Mouse (Mus musculus): ENCODE data around the gene Acot4. TPM values are rescaled to one million over a fixed set of nuclear protein-coding genes. Genes with fewer than 3 reads are reported as not detected.
"Not testable (repeated sequence)": the region's sequence is repeated elsewhere in the genome, so short reads cannot be mapped to it uniquely, and the experiment has no call there.

Acot4 gene
- 1 to 10 TPM; 3.7 to 6.4 TPM for total RNA-seq (2021)
- long read RNA-seq, experiment 1, full-length matches to known transcripts, result 7 of 7 reads
- long read RNA-seq, experiment 1, partial matches to known transcripts, result 0 of 7 reads
- long read RNA-seq, experiment 1, other reads (novel, unspliced or antisense), result 0 of 7 reads
- long read RNA-seq, experiment 2, full-length matches to known transcripts, result 9 of 9 reads
- long read RNA-seq, experiment 2, partial matches to known transcripts, result 0 of 9 reads
- long read RNA-seq, experiment 2, other reads (novel, unspliced or antisense), result 0 of 9 reads

- DNase-seq (ENCODE audit: low spot score in 2 of 2), result not testable (repeated sequence)
Observed at GRCm38 (mm10) chr12:84038241-84038640, at the start of gene Acot4. Acot4 (plus strand) TSS chr12:84038379.

- DNase-seq (ENCODE audit: low spot score in 2 of 2), result no peak
Observed at GRCm38 (mm10) chr12:83988483-83988882, 49.7 kb upstream of the Acot4 start.

- DNase-seq (ENCODE audit: low spot score in 2 of 2), result no peak
Observed at GRCm38 (mm10) chr12:83989378-83989777, 48.8 kb upstream of the Acot4 start.

- no peak for DNase-seq (ENCODE audit: low spot score in 2 of 2)
Observed at GRCm38 (mm10) chr12:83997221-83997620, 41.0 kb upstream of the Acot4 start.

- DNase-seq (ENCODE audit: low spot score in 2 of 2), result no peak
Observed at GRCm38 (mm10) chr12:83998341-83999107, 39.7 kb upstream of the Acot4 start.

- DNase-seq (ENCODE audit: low spot score in 2 of 2), result not testable (repeated sequence)
Observed at GRCm38 (mm10) chr12:83999237-83999636, 38.9 kb upstream of the Acot4 start.

- no peak for DNase-seq (ENCODE audit: low spot score in 2 of 2)
Observed at GRCm38 (mm10) chr12:84000418-84000817, 37.8 kb upstream of the Acot4 start.

GRCm38 (mm10) chr12:84003866-84004265, 34.3 kb upstream of the Acot4 start:
- DNase-seq (ENCODE audit: low spot score in 2 of 2), result no peak

GRCm38 (mm10) chr12:84008251-84008650, 29.9 kb upstream of the Acot4 start:
- no peak for DNase-seq (ENCODE audit: low spot score in 2 of 2)

- no peak for DNase-seq (ENCODE audit: low spot score in 2 of 2)
Observed at GRCm38 (mm10) chr12:84008729-84009128, 29.4 kb upstream of the Acot4 start.

GRCm38 (mm10) chr12:84009171-84009965, 28.8 kb upstream of the Acot4 start, which contains the start of gene Acot1:
Acot1 (plus strand) TSS chr12:84009490.
- peak in 1 of 2 experiments; percentile 38 for DNase-seq (ENCODE audit: low spot score in 2 of 2)

GRCm38 (mm10) chr12:84010201-84010600, 28.0 kb upstream of the Acot4 start:
- no peak for DNase-seq (ENCODE audit: low spot score in 2 of 2)

- peak; percentile 18 to 54 for DNase-seq (ENCODE audit: low spot score in 2 of 2)
Observed at GRCm38 (mm10) chr12:84011251-84012040, 26.7 kb upstream of the Acot4 start.

- no peak for DNase-seq (ENCODE audit: low spot score in 2 of 2)
Observed at GRCm38 (mm10) chr12:84013130-84013529, 25.0 kb upstream of the Acot4 start.

GRCm38 (mm10) chr12:84013701-84014100, 24.5 kb upstream of the Acot4 start:
- no peak for DNase-seq (ENCODE audit: low spot score in 2 of 2)

GRCm38 (mm10) chr12:84020528-84020927, 17.7 kb upstream of the Acot4 start:
- peak in 1 of 2 experiments; percentile 25 for DNase-seq (ENCODE audit: low spot score in 2 of 2)

GRCm38 (mm10) chr12:84022266-84022665, 15.9 kb upstream of the Acot4 start:
- DNase-seq (ENCODE audit: low spot score in 2 of 2), result not testable (repeated sequence)

GRCm38 (mm10) chr12:84023052-84023745, 15.0 kb upstream of the Acot4 start:
- no peak for DNase-seq (ENCODE audit: low spot score in 2 of 2)

GRCm38 (mm10) chr12:84025888-84026287, 12.3 kb upstream of the Acot4 start:
- no peak for DNase-seq (ENCODE audit: low spot score in 2 of 2)

- not testable (repeated sequence) for DNase-seq (ENCODE audit: low spot score in 2 of 2)
Observed at GRCm38 (mm10) chr12:84028328-84028727, 9.9 kb upstream of the Acot4 start.

Measured in adrenal gland, postnatal 4 days (tissue).